Mouse (Mus musculus): ENCODE measurements around the gene Crmp1. TPM values are rescaled to one million over a fixed set of nuclear protein-coding genes. Genes with fewer than 3 reads are reported as not detected.

Crmp1 gene
- 100 to 1,000 TPM; 210 to 213 TPM for total RNA-seq (2021)

GRCm38 (mm10) chr5:37241651-37242151, at the start of gene Crmp1:
Gene Crmp1 (plus strand): TSS chr5:37241940.
- intact Hi-C loops (cut with DNase I) = no loop called here
- DNase-seq (ENCODE audit: low spot score in 2 of 2) = peak; percentile 88 to 93

GRCm38 (mm10) chr5:37196196-37196595, 45.5 kb upstream of the Crmp1 start:
- intact Hi-C loops (cut with DNase I) = no loop called here
- no peak for DNase-seq (ENCODE audit: low spot score in 2 of 2)

GRCm38 (mm10) chr5:37196666-37197250, 45.0 kb upstream of the Crmp1 start:
- no peak for DNase-seq (ENCODE audit: low spot score in 2 of 2)
- intact Hi-C loops (cut with DNase I) = no loop called here

GRCm38 (mm10) chr5:37197423-37197822, 44.3 kb upstream of the Crmp1 start:
- peak in 1 of 2 experiments; percentile 43 for DNase-seq (ENCODE audit: low spot score in 2 of 2)
- intact Hi-C loops (cut with DNase I) = no loop called here

GRCm38 (mm10) chr5:37198011-37198688, 43.6 kb upstream of the Crmp1 start:
- DNase-seq (ENCODE audit: low spot score in 2 of 2) = no peak
- intact Hi-C loops (cut with DNase I) = no loop called here

GRCm38 (mm10) chr5:37202285-37202684, 39.5 kb upstream of the Crmp1 start:
- intact Hi-C loops (cut with DNase I) = no loop called here
- no peak for DNase-seq (ENCODE audit: low spot score in 2 of 2)

- intact Hi-C loops (cut with DNase I) = no loop called here
- peak in 1 of 2 experiments; percentile 34 for DNase-seq (ENCODE audit: low spot score in 2 of 2)
Measured at GRCm38 (mm10) chr5:37204886-37205285, 36.9 kb upstream of the Crmp1 start.

GRCm38 (mm10) chr5:37205420-37205819, 36.3 kb upstream of the Crmp1 start:
- peak in 1 of 2 experiments; percentile 33 for DNase-seq (ENCODE audit: low spot score in 2 of 2)
- intact Hi-C loops (cut with DNase I) = no loop called here

GRCm38 (mm10) chr5:37206364-37206763, 35.4 kb upstream of the Crmp1 start:
- no peak for DNase-seq (ENCODE audit: low spot score in 2 of 2)
- intact Hi-C loops (cut with DNase I) = no loop called here

- intact Hi-C loops (cut with DNase I) = no loop called here
- peak in 1 of 2 experiments; percentile 57 for DNase-seq (ENCODE audit: low spot score in 2 of 2)
Measured at GRCm38 (mm10) chr5:37212938-37213708, 28.6 kb upstream of the Crmp1 start.

GRCm38 (mm10) chr5:37213709-37214103, 28.0 kb upstream of the Crmp1 start:
- no peak for DNase-seq (ENCODE audit: low spot score in 2 of 2)
- intact Hi-C loops (cut with DNase I) = no loop called here

- no peak for DNase-seq (ENCODE audit: low spot score in 2 of 2)
- intact Hi-C loops (cut with DNase I) = no loop called here
Measured at GRCm38 (mm10) chr5:37214614-37215013, 27.1 kb upstream of the Crmp1 start.

GRCm38 (mm10) chr5:37215276-37215675, 26.5 kb upstream of the Crmp1 start:
- DNase-seq (ENCODE audit: low spot score in 2 of 2) = no peak
- intact Hi-C loops (cut with DNase I) = no loop called here

- intact Hi-C loops (cut with DNase I) = no loop called here
- no peak for DNase-seq (ENCODE audit: low spot score in 2 of 2)
Measured at GRCm38 (mm10) chr5:37219615-37220014, 22.1 kb upstream of the Crmp1 start.

GRCm38 (mm10) chr5:37220575-37220974, 21.2 kb upstream of the Crmp1 start:
- intact Hi-C loops (cut with DNase I) = no loop called here
- peak in 1 of 2 experiments; percentile 77 for DNase-seq (ENCODE audit: low spot score in 2 of 2)

- intact Hi-C loops (cut with DNase I) = no loop called here
- DNase-seq (ENCODE audit: low spot score in 2 of 2) = no peak
Measured at GRCm38 (mm10) chr5:37221563-37221962, 20.2 kb upstream of the Crmp1 start.

- DNase-seq (ENCODE audit: low spot score in 2 of 2) = no peak
- intact Hi-C loops (cut with DNase I) = no loop called here
Measured at GRCm38 (mm10) chr5:37222316-37222715, 19.4 kb upstream of the Crmp1 start.

- peak in 1 of 2 experiments; percentile 52 for DNase-seq (ENCODE audit: low spot score in 2 of 2)
- intact Hi-C loops (cut with DNase I) = no loop called here
Measured at GRCm38 (mm10) chr5:37225708-37226107, 16.0 kb upstream of the Crmp1 start.

- intact Hi-C loops (cut with DNase I) = no loop called here
- DNase-seq (ENCODE audit: low spot score in 2 of 2) = peak in 1 of 2 experiments; percentile 69
Measured at GRCm38 (mm10) chr5:37227956-37228680, 13.6 kb upstream of the Crmp1 start.

GRCm38 (mm10) chr5:37228894-37229293, 12.8 kb upstream of the Crmp1 start:
- intact Hi-C loops (cut with DNase I) = no loop called here

More at GRCm38 (mm10) chr5:37228894-37229293, 12.8 kb upstream of the Crmp1 start:
- DNase-seq (ENCODE audit: low spot score in 2 of 2) = no peak
